Mouse (Mus musculus) spleen, postnatal 4 days (tissue): ENCODE measurements at regions not wholly inside any gene's neighbourhood (a gene's known extent, or its start where the extent isn't known, plus 50 kb on each side); places are given as distances from the start of the nearest gene placed in this dataset.

Experiments
- DNase-seq, 2 experiments: peaks; one replicate each; pipeline ENCODE4 v3.0.0; 2022; ENCODE audit warnings: low spot score in 2 of 2

- no peak for DNase-seq
These were observed 124.9 kb upstream of the Nmur2 start for GRCm38 (mm10) chr11:56165759-56166158.

- no peak for DNase-seq
These were observed 119.5 kb upstream of the Nmur2 start for GRCm38 (mm10) chr11:56160286-56160685.

- no peak for DNase-seq
These were observed 118.7 kb upstream of the Nmur2 start for GRCm38 (mm10) chr11:56159412-56160074.

GRCm38 (mm10) chr11:56150825-56151342 lies 110.1 kb upstream of the Nmur2 start:
- DNase-seq = no peak

- DNase-seq = no peak
These were observed 108.9 kb upstream of the Nmur2 start for GRCm38 (mm10) chr11:56149752-56150151.

GRCm38 (mm10) chr11:56148956-56149355 lies 108.1 kb upstream of the Nmur2 start:
- DNase-seq = no peak

- DNase-seq = no peak
These were observed 105.9 kb upstream of the Nmur2 start for GRCm38 (mm10) chr11:56146708-56147107.

GRCm38 (mm10) chr11:56131339-56131823 lies 90.6 kb upstream of the Nmur2 start:
- DNase-seq = no peak

GRCm38 (mm10) chr11:56116553-56117232 lies 75.9 kb upstream of the Nmur2 start:
- DNase-seq = no peak

- peak; percentile 23 to 71 for DNase-seq
These were observed 67.1 kb upstream of the Nmur2 start for GRCm38 (mm10) chr11:56107929-56108328.

- no peak for DNase-seq
These were observed 64.8 kb upstream of the Nmur2 start for GRCm38 (mm10) chr11:56105632-56106031.

GRCm38 (mm10) chr11:56092891-56093290 lies 52.1 kb upstream of the Nmur2 start:
- DNase-seq = no peak
